Mouse (Mus musculus) liver, adult 2 months (tissue): Measurements from ENCODE around the gene Cftr.

ENCODE experiments used
- CTCF ChIP-seq: fragments of 200-500 bp; IDR thresholded peaks from 2 replicates; pipeline ENCODE4 v1.5.1; 2011; ENCODE audit warnings: low read depth, low read length, control low read depth
- POLR2A ChIP-seq: fragments of 200-500 bp; IDR thresholded peaks from 2 replicates; pipeline ENCODE4 v1.6.1; 2011; ENCODE audit warnings: low read length, control low read depth; ENCODE audit not compliant: insufficient read depth; ENCODE audit errors: extremely low read depth

DNA sequence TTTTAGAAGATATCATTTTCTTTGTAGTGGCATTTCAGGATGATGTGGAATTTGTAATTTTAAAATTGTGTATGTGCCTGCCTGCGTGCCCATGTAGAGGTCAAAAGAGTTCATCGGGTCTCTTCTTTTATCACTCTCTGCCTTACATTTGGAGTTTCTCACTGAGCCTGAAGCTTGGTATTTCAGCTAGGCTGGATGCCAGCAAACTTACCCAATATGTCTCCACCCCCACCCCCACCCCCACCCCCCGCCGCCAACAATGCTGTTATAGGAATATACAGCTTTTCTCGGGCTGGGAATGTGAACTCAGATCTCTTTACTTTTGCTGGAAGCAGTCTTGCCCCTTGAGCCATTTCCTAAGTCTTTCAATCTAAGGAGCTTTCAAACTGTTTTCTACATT lies 191.7 kb downstream of the Cftr start:
- TF ChIP-seq CTCF (no peak), POLR2A (no peak)
